Mouse (Mus musculus) spleen, adult 2 months (tissue): ENCODE measurements around the gene Carm1. TPM values are rescaled to one million over a fixed set of nuclear protein-coding genes. Genes with fewer than 3 reads are reported as not detected.

Experiments
- DNase-seq, 2 experiments: peaks; one replicate each; pipeline versions ENCODE4 v3.0.0 to v3.0.0-alpha.2; 2012 to 2021; ENCODE audit warnings: low spot score in 2 of 2, low read depth in 1 of 2
- H3K27ac ChIP-seq: fragments of 200-500 bp; 2 replicates; pipeline ENCODE4 v1.5.1; 2012; ENCODE audit warnings: low read length, inconsistent platforms; ENCODE audit not compliant: insufficient read depth
- H3K27me3 ChIP-seq: fragments of 200-500 bp; 2 replicates; pipeline ENCODE4 v1.6.1; 2012; ENCODE audit warnings: mild to moderate bottlenecking, moderate library complexity, low read length, inconsistent platforms; ENCODE audit not compliant: control insufficient read depth, insufficient read depth
- H3K36me3 ChIP-seq: fragments of 200-500 bp; 2 replicates; pipeline ENCODE4 v1.6.1; 2012; ENCODE audit warnings: mild to moderate bottlenecking, low read length, inconsistent platforms; ENCODE audit not compliant: control insufficient read depth, insufficient read depth
- H3K4me1 ChIP-seq: fragments of 200-500 bp; 2 replicates; pipeline ENCODE4 v1.6.1; 2011; ENCODE audit warnings: inconsistent platforms; ENCODE audit not compliant: control insufficient read depth, insufficient read depth, insufficient read length
- H3K4me3 ChIP-seq: fragments of 200-500 bp; 2 replicates; pipeline ENCODE4 v1.5.1; 2011; ENCODE audit warnings: mild to moderate bottlenecking, inconsistent platforms; ENCODE audit not compliant: insufficient read depth, insufficient read length; ENCODE audit errors: extremely low read depth
- CTCF ChIP-seq: fragments of 200-500 bp; IDR thresholded peaks from 2 replicates; pipeline ENCODE4 v1.5.1; 2011; ENCODE audit warnings: mild to moderate bottlenecking, inconsistent platforms; ENCODE audit not compliant: insufficient read depth, insufficient read length, insufficient replicate concordance; ENCODE audit errors: extremely low read depth
- POLR2A ChIP-seq: fragments of 200-500 bp; IDR thresholded peaks from 2 replicates; pipeline ENCODE4 v1.6.1; 2011; ENCODE audit warnings: low read depth, low read length, inconsistent platforms
- WGBS: fragments of 180-500 bp; shearing (Covaris S2); methylation state at CpG from one replicate; pipeline ENCODE4 v1.1.7; 2018; 5-methylcytosine and 5-hydroxymethylcytosine counted together
- polyA plus RNA-seq: library from polyadenylated mRNA; depleted of rRNA; stranded (reverse); fragments of >200 nt; gene quantifications from 2 replicates; pipeline ENCODE4 v1.2.3, GENCODE M21; 2012

Carm1 gene
- polyA plus RNA-seq, 1 experiment: 59.3 TPM

GRCm38 (mm10) chr9:21609861-21610260 lies 63.2 kb downstream of the Carm1 start:
- DNase-seq: peak; percentile 67 to 82
- no peaks in the 10 kb centered on the region for H3K36me3 ChIP-seq
- H3K27ac ChIP-seq: peak overlapping the region; percentile 65
- H3K4me3 ChIP-seq: no peak overlapping the region
- TF ChIP-seq CTCF: no peak
- no peaks in the 10 kb centered on the region for H3K27me3 ChIP-seq
- peaks cover 8% of the 10 kb centered on the region; the same call in 1 of the 2 replicates for H3K4me1 ChIP-seq
- 24% methylated on average over 1 of the region's 1 CpGs for WGBS

DNA sequence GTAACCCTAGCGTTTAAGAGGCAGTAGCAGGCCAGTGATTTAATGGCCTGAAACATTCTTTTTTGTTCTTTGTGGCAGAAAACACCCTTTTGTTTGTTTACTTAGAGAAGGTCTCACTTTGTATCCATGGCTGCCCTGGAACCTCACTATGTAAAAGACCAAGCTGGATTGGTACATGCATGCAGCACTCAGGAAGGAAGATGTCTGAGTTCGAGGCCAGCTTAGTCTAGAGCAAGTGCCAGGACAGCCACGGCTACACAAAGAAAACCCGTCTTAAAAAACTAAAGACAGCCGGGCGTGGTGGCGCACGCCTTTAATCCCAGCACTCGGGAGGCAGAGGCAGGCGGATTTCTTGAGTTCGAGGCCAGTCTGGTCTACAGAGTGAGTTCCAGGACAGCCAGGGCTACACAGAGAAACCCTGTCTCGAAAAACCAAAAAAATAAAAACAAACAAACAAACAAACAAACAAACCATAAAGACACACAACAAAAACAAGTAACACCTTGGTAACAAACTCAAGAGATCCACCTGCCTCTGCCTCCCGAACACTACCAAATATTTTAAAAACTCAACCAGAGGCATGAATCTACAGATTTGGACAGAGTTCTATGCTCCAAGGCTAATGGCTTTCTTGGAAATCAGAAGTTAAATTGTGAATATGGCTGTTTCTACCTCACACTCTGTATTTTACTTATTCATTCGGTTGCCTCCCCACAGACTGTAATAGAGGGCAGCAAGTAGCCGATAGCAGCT lies 68.3 kb downstream of the Carm1 start:
- Histone ChIP-seq H3K4me1 (peaks cover 11% of the 10 kb centered on the region), H3K27me3 (no peaks in the 10 kb centered on the region), H3K36me3 (no peaks in the 10 kb centered on the region), H3K4me3 (peak overlapping the region; percentile 93), H3K27ac (peak overlapping the region; percentile 84)
- WGBS: 70% methylated on average over 15 of the region's 15 CpGs
- TF ChIP-seq POLR2A (no peak), CTCF (no peak)
- no peak for DNase-seq

DNA sequence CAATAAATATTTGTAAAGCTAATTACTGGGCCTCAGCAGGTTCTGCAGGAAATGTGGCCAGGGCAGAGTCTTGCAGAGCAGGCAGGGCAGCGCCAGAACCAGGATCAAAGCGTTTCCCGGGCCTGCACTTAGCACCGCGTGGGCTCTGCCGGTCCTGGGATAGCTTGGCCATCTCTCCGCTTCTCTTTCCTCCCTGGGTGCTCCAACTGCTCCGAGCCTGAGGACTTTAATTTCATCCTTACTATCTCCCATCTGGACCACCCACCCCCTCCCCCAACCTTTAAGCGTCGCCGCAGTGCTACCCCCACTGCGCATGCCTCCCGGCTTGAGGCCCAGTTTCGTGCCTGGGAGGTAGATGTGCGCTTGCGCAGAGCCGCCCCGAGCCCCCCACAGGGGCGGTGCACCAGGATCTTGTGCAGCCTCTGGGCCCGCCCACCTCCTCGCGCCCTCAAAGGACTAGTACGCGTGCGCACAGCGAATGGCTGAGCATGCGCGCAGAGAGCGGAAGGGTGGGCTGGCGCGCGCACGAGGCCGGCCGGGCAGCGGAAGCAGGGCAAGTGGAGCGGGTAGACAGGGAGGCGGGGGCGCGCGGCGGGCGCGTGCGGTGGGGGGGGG lies 69.0 kb downstream of the Carm1 start, which contains the start of gene Smarca4:
Gene Smarca4, plus strand, starts transcription at position 553 of the 615 bp plus-strand sequence.
- WGBS: 1% methylated on average over 42 of the region's 45 CpGs
- no peaks in the 10 kb centered on the region for H3K36me3 ChIP-seq
- H3K4me1 ChIP-seq: peaks cover 4% of the 10 kb centered on the region
- peak; percentile 97 to 99 for DNase-seq
- no peaks in the 10 kb centered on the region for H3K27me3 ChIP-seq
- peak within 1 kb of the TSS; percentile 93 for H3K4me3 ChIP-seq
- H3K27ac ChIP-seq: peak within 1 kb of the TSS; percentile 97
- no peak for TF ChIP-seq CTCF
- peak; percentile 48 for TF ChIP-seq POLR2A

DNA sequence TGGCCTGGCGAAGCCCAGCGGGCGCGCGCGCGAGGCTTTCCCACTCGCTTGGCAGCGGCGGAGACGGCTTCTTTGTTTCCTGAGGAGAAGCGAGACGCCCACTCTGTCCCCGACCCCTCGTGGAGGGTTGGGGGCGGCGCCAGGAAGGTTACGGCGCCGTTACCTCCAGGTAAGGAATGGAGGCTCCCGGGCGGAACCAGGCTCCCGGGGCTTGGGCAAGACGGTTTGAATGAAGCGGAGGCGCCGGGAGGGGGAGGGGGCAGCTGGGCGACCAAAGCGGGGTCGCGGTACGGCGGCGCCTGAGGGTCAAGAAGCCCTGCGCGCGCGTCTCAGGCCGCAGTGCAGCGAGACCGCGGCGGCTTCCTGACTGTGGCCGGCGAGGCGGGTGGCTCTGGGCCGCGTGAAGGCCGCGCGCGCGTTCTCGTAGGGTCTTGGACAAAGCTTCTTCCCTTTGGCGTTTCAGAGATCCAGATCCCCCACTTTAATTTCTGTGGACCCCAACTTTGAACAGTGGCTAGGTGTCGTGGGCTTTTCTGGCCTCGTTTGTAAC lies 69.6 kb downstream of the Carm1 start:
- peak overlapping the region; percentile 97 for H3K27ac ChIP-seq
- H3K36me3 ChIP-seq: no peaks in the 10 kb centered on the region
- peak; percentile 54 to 88 for DNase-seq
- H3K27me3 ChIP-seq: no peaks in the 10 kb centered on the region
- H3K4me1 ChIP-seq: peaks cover 4% of the 10 kb centered on the region
- TF ChIP-seq CTCF: no peak
- peak; percentile 51 for TF ChIP-seq POLR2A
- WGBS: under 1% methylated on average over 56 of the region's 57 CpGs
- H3K4me3 ChIP-seq: peak overlapping the region; percentile 90

GRCm38 (mm10) chr9:21617066-21617465 lies 70.4 kb downstream of the Carm1 start:
- WGBS: 4% methylated on average over 10 of the region's 10 CpGs
- Histone ChIP-seq H3K27me3 (no peaks in the 10 kb centered on the region), H3K4me3 (peak overlapping the region; percentile 90), H3K27ac (peak overlapping the region; percentile 39), H3K36me3 (no peaks in the 10 kb centered on the region), H3K4me1 (peaks cover 4% of the 10 kb centered on the region)
- TF ChIP-seq CTCF: no peak
- no peak for TF ChIP-seq POLR2A
- no peak for DNase-seq

- 91% methylated on average over 4 of the region's 4 CpGs for WGBS
- H3K36me3 ChIP-seq: no peaks in the 10 kb centered on the region
Observed at GRCm38 (mm10) chr9:21620229-21620628, 73.5 kb downstream of the Carm1 start.

More at GRCm38 (mm10) chr9:21620229-21620628, 73.5 kb downstream of the Carm1 start:
- Histone ChIP-seq H3K4me3 (no peak overlapping the region), H3K27me3 (no peaks in the 10 kb centered on the region), H3K4me1 (peaks cover 12% of the 10 kb centered on the region), H3K27ac (no peak overlapping the region)
- no peak for DNase-seq
- no peak for TF ChIP-seq CTCF
- TF ChIP-seq POLR2A: no peak
